Mouse (Mus musculus): ENCODE measurements around the gene Usp32. TPM values are rescaled to one million over a fixed set of nuclear protein-coding genes. Genes with fewer than 3 reads are reported as not detected.

Gene Usp32
- polyA plus RNA-seq, 1 experiment from 2014 or later, result 19.9 TPM

DNA sequence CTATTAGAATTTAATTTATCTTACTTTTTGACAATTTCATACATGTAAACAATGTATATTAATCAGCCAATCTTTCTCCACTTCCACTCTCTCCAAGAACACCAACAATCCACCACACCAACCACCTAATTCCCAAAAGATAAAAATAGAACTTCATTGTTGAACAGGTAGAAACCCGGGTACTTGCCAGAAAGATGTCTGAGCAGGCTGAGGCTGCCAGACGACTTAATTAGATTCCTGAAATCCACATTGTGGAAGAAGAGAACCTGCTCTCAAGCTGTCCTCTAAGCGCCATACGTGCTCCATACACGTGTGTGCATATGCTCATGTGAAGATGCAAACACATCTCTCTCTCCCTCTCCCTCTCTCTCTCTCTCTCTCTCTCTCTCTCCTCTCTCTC lies 83.1 kb downstream of the Usp32 start:
- Histone ChIP-seq H3K4me2 (ENCODE audit: low read length) (no peak overlapping the region), H3K27ac (replicated peaks; ENCODE audit: low read depth, low read length) (no peak overlapping the region), H3K4me1 (ENCODE audit: control insufficient read depth, insufficient read depth, low read length) (no peaks in the 10 kb centered on the region), H3K9me3 (ENCODE audit: control insufficient read depth, low read length) (no peaks in the 10 kb centered on the region), H3K36me3 (ENCODE audit: control insufficient read depth, insufficient read depth, low read length) (peaks cover 15% of the 10 kb centered on the region; the same call in 1 of the 2 replicates), H3K9ac (replicated peaks; ENCODE audit: low read length) (no peak overlapping the region), H3K27me3 (ENCODE audit: control insufficient read depth, insufficient read depth, low read length) (no peaks in the 10 kb centered on the region), H3K4me3 (replicated peaks; ENCODE audit: low read depth, low read length) (no peak overlapping the region)
- ATAC-seq (ENCODE audit: low FRiP score, low TSS enrichment) (no peak), DNase-seq (no peak)
- 75% methylated on average over 5 of the region's 5 CpGs for WGBS

DNA sequence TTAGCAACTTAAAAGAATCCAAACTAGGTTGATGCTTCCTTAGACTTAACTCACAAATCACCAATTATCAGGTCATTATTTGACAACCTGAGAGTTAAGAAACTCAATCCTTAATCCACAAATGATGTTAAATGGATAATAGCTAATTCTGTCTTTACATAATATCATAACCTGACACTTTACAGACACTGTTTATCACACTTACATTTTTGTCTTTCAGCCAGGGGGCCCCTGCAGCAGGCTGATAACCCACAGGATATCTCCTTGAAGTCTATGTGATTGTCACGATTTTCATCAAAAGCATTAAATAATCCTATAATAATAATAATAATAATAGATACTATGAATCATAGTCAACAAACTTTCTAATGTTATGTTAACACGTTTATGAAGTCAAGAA lies 84.4 kb downstream of the Usp32 start:
- Histone ChIP-seq H3K27me3 (ENCODE audit: control insufficient read depth, insufficient read depth, low read length) (no peaks in the 10 kb centered on the region), H3K4me3 (replicated peaks; ENCODE audit: low read depth, low read length) (no peak overlapping the region), H3K27ac (replicated peaks; ENCODE audit: low read depth, low read length) (no peak overlapping the region), H3K9me3 (ENCODE audit: control insufficient read depth, low read length) (no peaks in the 10 kb centered on the region), H3K36me3 (ENCODE audit: control insufficient read depth, insufficient read depth, low read length) (peaks cover 15% of the 10 kb centered on the region; the same call in 1 of the 2 replicates), H3K4me1 (ENCODE audit: control insufficient read depth, insufficient read depth, low read length) (no peaks in the 10 kb centered on the region), H3K4me2 (ENCODE audit: low read length) (no peak overlapping the region), H3K9ac (replicated peaks; ENCODE audit: low read length) (no peak overlapping the region)
- WGBS, result 89% methylated on average over 2 of the region's 2 CpGs
- DNase-seq, result no peak
- ATAC-seq (ENCODE audit: low FRiP score, low TSS enrichment), result no peak

DNA sequence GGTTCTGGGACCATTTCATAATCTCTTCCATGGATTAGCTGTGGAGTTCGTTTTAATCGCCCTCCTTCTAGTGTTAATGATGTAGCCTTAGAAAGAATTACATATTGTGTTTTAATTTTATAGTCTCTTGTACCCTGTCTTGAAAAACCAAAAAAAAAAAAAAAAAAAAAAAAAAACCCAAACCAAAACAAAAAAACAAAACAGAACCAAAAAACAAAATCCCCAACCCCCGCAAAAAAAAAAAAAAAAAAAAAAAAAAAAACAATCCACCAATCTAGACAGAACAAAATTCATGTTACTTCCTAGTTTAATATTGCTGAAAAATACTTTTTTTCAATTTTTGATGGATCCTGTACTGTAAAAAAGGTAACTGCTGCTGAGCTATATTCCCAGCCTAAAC lies 100.7 kb downstream of the Usp32 start:
- DNase-seq, result no peak
- 88% methylated on average over 3 of the region's 3 CpGs for WGBS

GRCm38 (mm10) chr11:85013121-85013520 lies 126.8 kb downstream of the Usp32 start:
- Histone ChIP-seq H3K27ac (replicated peaks; ENCODE audit: low read depth, low read length) (no peak overlapping the region), H3K9me3 (ENCODE audit: control insufficient read depth, low read length) (no peaks in the 10 kb centered on the region), H3K4me3 (replicated peaks; ENCODE audit: low read depth, low read length) (no peak overlapping the region), H3K4me1 (ENCODE audit: control insufficient read depth, insufficient read depth, low read length) (no peaks in the 10 kb centered on the region), H3K27me3 (ENCODE audit: control insufficient read depth, insufficient read depth, low read length) (no peaks in the 10 kb centered on the region), H3K36me3 (ENCODE audit: control insufficient read depth, insufficient read depth, low read length) (peaks cover 52% of the 10 kb centered on the region), H3K4me2 (ENCODE audit: low read length) (no peak overlapping the region), H3K9ac (replicated peaks; ENCODE audit: low read length) (no peak overlapping the region)
- no peak for ATAC-seq (ENCODE audit: low FRiP score, low TSS enrichment)
- DNase-seq, result peak; percentile 2

More for the DNA sequence above, 100.7 kb downstream of the Usp32 start:
- Histone ChIP-seq H3K9me3 (ENCODE audit: control insufficient read depth, low read length) (no peaks in the 10 kb centered on the region), H3K4me1 (ENCODE audit: control insufficient read depth, insufficient read depth, low read length) (no peaks in the 10 kb centered on the region), H3K27ac (replicated peaks; ENCODE audit: low read depth, low read length) (no peak overlapping the region), H3K36me3 (ENCODE audit: control insufficient read depth, insufficient read depth, low read length) (peaks cover 49% of the 10 kb centered on the region), H3K27me3 (ENCODE audit: control insufficient read depth, insufficient read depth, low read length) (no peaks in the 10 kb centered on the region), H3K4me3 (replicated peaks; ENCODE audit: low read depth, low read length) (no peak overlapping the region), H3K4me2 (ENCODE audit: low read length) (no peak overlapping the region), H3K9ac (replicated peaks; ENCODE audit: low read length) (no peak overlapping the region)
- ATAC-seq (ENCODE audit: low FRiP score, low TSS enrichment), result no peak

- 95% methylated on average over 3 of the region's 3 CpGs for WGBS
- no peaks in the 10 kb centered on the region for H3K27me3 ChIP-seq (ENCODE audit: control insufficient read depth, insufficient read depth, low read length)
- ATAC-seq (ENCODE audit: low FRiP score, low TSS enrichment), result no peak
- H3K9me3 ChIP-seq (ENCODE audit: control insufficient read depth, low read length), result no peaks in the 10 kb centered on the region
- H3K4me1 ChIP-seq (ENCODE audit: control insufficient read depth, insufficient read depth, low read length), result no peaks in the 10 kb centered on the region
- H3K9ac ChIP-seq (replicated peaks; ENCODE audit: low read length), result no peak overlapping the region
- H3K27ac ChIP-seq (replicated peaks; ENCODE audit: low read depth, low read length), result no peak overlapping the region
- no peak overlapping the region for H3K4me3 ChIP-seq (replicated peaks; ENCODE audit: low read depth, low read length)
- no peak for DNase-seq
- no peak overlapping the region for H3K4me2 ChIP-seq (ENCODE audit: low read length)
- peaks cover 53% of the 10 kb centered on the region for H3K36me3 ChIP-seq (ENCODE audit: control insufficient read depth, insufficient read depth, low read length)
These were observed 136.4 kb downstream of the Usp32 start for GRCm38 (mm10) chr11:85003566-85003965.

- Histone ChIP-seq H3K27me3 (ENCODE audit: control insufficient read depth, insufficient read depth, low read length) (no peaks in the 10 kb centered on the region), H3K4me2 (ENCODE audit: low read length) (no peak overlapping the region), H3K9me3 (ENCODE audit: control insufficient read depth, low read length) (no peaks in the 10 kb centered on the region), H3K36me3 (ENCODE audit: control insufficient read depth, insufficient read depth, low read length) (peaks cover 62% of the 10 kb centered on the region), H3K27ac (replicated peaks; ENCODE audit: low read depth, low read length) (no peak overlapping the region), H3K4me1 (ENCODE audit: control insufficient read depth, insufficient read depth, low read length) (no peaks in the 10 kb centered on the region), H3K9ac (replicated peaks; ENCODE audit: low read length) (no peak overlapping the region), H3K4me3 (replicated peaks; ENCODE audit: low read depth, low read length) (no peak overlapping the region)
- no peak for DNase-seq
- no peak for ATAC-seq (ENCODE audit: low FRiP score, low TSS enrichment)
- 96% methylated on average over 1 of the region's 1 CpGs for WGBS
These were observed 144.7 kb downstream of the Usp32 start for GRCm38 (mm10) chr11:84995241-84995640.

GRCm38 (mm10) chr11:84992996-84993395 lies 147.0 kb downstream of the Usp32 start:
- Histone ChIP-seq H3K4me2 (ENCODE audit: low read length) (no peak overlapping the region), H3K27ac (replicated peaks; ENCODE audit: low read depth, low read length) (no peak overlapping the region), H3K9me3 (ENCODE audit: control insufficient read depth, low read length) (no peaks in the 10 kb centered on the region), H3K27me3 (ENCODE audit: control insufficient read depth, insufficient read depth, low read length) (no peaks in the 10 kb centered on the region), H3K4me3 (replicated peaks; ENCODE audit: low read depth, low read length) (no peak overlapping the region), H3K36me3 (ENCODE audit: control insufficient read depth, insufficient read depth, low read length) (peaks cover 76% of the 10 kb centered on the region), H3K9ac (replicated peaks; ENCODE audit: low read length) (no peak overlapping the region), H3K4me1 (ENCODE audit: control insufficient read depth, insufficient read depth, low read length) (no peaks in the 10 kb centered on the region)
- ATAC-seq (ENCODE audit: low FRiP score, low TSS enrichment) (no peak), DNase-seq (no peak)
- WGBS, result 95% methylated on average over 1 of the region's 1 CpGs

DNA sequence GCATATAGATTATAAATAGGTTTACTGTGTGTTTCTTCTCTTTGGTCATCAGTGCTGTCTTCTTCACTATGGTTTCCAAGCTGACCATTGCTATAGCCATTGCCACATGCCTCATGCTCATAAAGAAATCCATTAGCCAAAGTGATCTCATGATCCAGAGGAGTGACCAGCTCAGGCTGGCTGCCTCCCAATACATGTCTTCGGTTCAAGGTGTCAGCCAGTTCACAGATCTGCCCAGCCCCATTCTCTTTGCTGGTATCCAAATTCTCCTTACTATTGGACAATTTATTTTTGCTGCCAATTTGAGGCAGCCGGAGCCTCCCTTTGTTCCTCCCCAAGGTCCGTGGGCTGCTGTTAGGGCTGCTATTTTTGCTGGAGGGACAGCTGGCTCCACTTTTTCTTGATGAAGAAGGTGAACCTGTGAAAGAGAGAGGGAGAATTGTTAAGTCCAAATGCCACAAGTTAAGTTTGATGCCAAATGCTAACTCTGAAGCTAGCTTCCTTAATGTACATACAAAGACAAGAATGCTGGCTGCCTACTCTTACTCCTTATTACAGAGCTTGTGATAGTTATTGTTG lies 151.5 kb downstream of the Usp32 start:
- no peak for DNase-seq
- H3K4me2 ChIP-seq (ENCODE audit: low read length), result no peak overlapping the region
- no peak for ATAC-seq (ENCODE audit: low FRiP score, low TSS enrichment)
- no peaks in the 10 kb centered on the region for H3K9me3 ChIP-seq (ENCODE audit: control insufficient read depth, low read length)
- H3K9ac ChIP-seq (replicated peaks; ENCODE audit: low read length), result no peak overlapping the region
- no peaks in the 10 kb centered on the region for H3K4me1 ChIP-seq (ENCODE audit: control insufficient read depth, insufficient read depth, low read length)
- 96% methylated on average over 3 of the region's 3 CpGs for WGBS
- no peak overlapping the region for H3K27ac ChIP-seq (replicated peaks; ENCODE audit: low read depth, low read length)
- no peak overlapping the region for H3K4me3 ChIP-seq (replicated peaks; ENCODE audit: low read depth, low read length)
- H3K27me3 ChIP-seq (ENCODE audit: control insufficient read depth, insufficient read depth, low read length), result no peaks in the 10 kb centered on the region
- peaks cover 66% of the 10 kb centered on the region for H3K36me3 ChIP-seq (ENCODE audit: control insufficient read depth, insufficient read depth, low read length)

DNA sequence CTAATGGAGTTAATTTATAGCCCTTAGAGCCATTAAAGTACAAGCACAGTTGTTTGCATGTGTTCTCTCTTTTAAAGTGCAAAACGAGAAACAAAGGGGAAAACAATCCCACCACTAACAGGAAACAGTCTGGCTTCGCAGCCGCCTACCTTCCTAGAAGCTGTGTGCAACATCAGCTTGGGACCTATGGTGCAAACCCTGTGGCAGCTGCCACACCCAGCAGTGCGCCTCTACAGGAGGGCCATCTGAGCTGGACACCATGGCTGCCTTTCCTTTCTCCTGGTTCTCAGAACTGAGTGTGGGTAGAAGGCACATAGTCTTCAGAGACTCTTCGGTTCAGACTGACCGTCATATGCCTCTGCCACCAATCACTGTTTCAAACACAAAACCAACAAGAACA lies 154.5 kb downstream of the Usp32 start:
- DNase-seq (no peak), ATAC-seq (ENCODE audit: low FRiP score, low TSS enrichment) (no peak)
- Histone ChIP-seq H3K4me1 (ENCODE audit: control insufficient read depth, insufficient read depth, low read length) (no peaks in the 10 kb centered on the region), H3K4me2 (ENCODE audit: low read length) (no peak overlapping the region), H3K9ac (replicated peaks; ENCODE audit: low read length) (no peak overlapping the region), H3K36me3 (ENCODE audit: control insufficient read depth, insufficient read depth, low read length) (peaks cover 42% of the 10 kb centered on the region), H3K9me3 (ENCODE audit: control insufficient read depth, low read length) (no peaks in the 10 kb centered on the region), H3K27me3 (ENCODE audit: control insufficient read depth, insufficient read depth, low read length) (no peaks in the 10 kb centered on the region), H3K27ac (replicated peaks; ENCODE audit: low read depth, low read length) (no peak overlapping the region), H3K4me3 (replicated peaks; ENCODE audit: low read depth, low read length) (no peak overlapping the region)
- WGBS, result 92% methylated on average over 6 of the region's 6 CpGs
